Mouse (Mus musculus): ENCODE data around the gene Neurog3. TPM values are rescaled to one million over a fixed set of nuclear protein-coding genes. Genes with fewer than 3 reads are reported as not detected.

The Neurog3 gene
- polyA plus RNA-seq, 1 experiment from 2014 or later, result not detected

DNA sequence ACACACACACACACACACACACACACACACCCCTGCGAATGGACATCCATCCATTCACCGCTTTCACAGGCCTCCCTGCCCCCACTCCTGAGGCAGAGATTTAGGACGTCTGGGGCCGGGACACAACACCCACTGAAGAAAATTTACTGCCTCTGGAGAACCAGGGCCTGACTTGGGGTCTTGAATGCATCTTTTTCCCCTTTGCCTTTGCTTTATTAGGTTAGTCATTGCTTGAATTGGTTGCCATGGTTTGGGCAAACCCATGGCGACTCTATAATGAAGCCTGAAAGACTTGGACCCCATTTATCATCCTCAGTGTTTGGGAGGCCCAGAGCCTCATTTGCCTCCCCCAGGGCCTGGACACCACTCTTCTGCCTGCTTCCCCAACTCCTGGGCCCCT lies 13.1 kb downstream of the Neurog3 start:
- Histone ChIP-seq H3K9me3 (no peaks in the 10 kb centered on the region), H3K27ac (no peak overlapping the region), H3K4me2 (no peak overlapping the region), H3K36me3 (no peaks in the 10 kb centered on the region), H3K4me3 (no peak overlapping the region), H3K4me1 (no peaks in the 10 kb centered on the region), H3K27me3 (peaks cover 4% of the 10 kb centered on the region; the same call in 1 of the 2 replicates), H3K9ac (no peak overlapping the region)
- WGBS, result 50% methylated on average over 5 of the region's 5 CpGs
- no peak for ATAC-seq (ENCODE audit: insufficient number of reproducible peaks, low FRiP score, low TSS enrichment, low read depth)

DNA sequence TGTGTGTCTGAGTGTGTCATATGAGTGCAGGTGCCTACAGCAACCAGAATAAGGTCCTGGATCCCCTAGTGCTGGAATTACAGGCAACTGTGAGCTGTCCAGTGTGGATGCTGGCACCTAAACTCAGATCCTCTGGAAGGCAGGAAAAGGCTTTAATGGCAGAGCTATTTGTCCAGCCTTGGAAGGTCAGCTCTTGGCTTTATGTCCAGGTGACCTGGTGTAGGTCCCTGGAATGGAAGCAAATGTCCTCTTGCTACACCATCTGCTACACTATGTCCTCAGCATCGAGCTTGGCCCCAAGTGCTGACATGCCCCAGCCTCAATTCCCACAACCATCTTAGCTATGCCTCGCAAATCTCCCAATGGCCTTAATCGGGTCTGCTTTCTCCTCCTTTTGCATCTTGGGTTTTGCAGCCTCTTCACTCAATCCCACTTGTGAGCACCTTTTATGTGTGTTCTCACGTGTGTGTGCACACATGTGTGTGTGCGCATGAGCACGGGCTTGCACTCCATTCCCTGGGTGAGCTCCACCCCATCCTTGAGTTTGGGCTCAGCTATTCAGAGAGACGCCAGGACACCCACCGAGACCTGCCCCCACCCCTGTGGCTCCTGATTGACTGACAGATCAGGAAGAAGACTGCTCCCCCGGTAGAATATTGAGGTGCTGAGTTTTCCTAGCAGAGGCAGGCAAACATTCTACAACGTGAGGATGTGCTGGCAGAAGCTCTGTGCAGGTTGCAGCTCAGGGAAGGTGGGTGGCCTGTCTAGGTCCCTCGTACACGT lies 14.8 kb downstream of the Neurog3 start:
- no peaks in the 10 kb centered on the region for H3K4me1 ChIP-seq
- 56% methylated on average over 12 of the region's 12 CpGs for WGBS
- H3K36me3 ChIP-seq, result no peaks in the 10 kb centered on the region
- no peak overlapping the region for H3K4me2 ChIP-seq
- no peak for ATAC-seq (ENCODE audit: insufficient number of reproducible peaks, low FRiP score, low TSS enrichment, low read depth)
- H3K4me3 ChIP-seq, result no peak overlapping the region
- H3K27me3 ChIP-seq, result peaks cover 4% of the 10 kb centered on the region; the same call in 1 of the 2 replicates
- H3K9me3 ChIP-seq, result no peaks in the 10 kb centered on the region
- H3K9ac ChIP-seq, result no peak overlapping the region
- no peak overlapping the region for H3K27ac ChIP-seq

DNA sequence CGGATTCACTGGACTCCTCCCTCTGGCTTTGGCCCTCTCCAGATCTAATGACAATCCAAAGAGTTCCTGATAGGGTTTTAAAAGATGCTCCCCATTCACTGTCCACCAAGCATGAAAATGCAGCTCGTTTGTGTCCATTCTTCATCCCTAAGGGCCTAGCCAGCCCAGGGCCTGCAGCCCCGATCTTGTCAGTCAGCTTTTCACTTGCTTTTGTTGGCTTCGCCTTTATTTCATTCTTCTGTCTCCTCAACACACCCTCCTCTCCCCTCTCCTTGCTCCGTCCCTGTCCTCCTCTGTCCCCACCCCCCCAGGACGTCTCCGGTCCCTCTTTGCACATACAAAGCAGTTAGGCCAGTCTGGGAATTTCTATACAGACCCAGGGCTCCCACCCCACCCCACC lies 17.0 kb downstream of the Neurog3 start:
- Histone ChIP-seq H3K4me2 (no peak overlapping the region), H3K9ac (no peak overlapping the region), H3K4me1 (no peaks in the 10 kb centered on the region), H3K4me3 (no peak overlapping the region), H3K27ac (no peak overlapping the region), H3K9me3 (no peaks in the 10 kb centered on the region), H3K27me3 (peaks cover 4% of the 10 kb centered on the region; the same call in 1 of the 2 replicates), H3K36me3 (no peaks in the 10 kb centered on the region)
- no peak for ATAC-seq (ENCODE audit: insufficient number of reproducible peaks, low FRiP score, low TSS enrichment, low read depth)
- 62% methylated on average over 7 of the region's 7 CpGs for WGBS

DNA sequence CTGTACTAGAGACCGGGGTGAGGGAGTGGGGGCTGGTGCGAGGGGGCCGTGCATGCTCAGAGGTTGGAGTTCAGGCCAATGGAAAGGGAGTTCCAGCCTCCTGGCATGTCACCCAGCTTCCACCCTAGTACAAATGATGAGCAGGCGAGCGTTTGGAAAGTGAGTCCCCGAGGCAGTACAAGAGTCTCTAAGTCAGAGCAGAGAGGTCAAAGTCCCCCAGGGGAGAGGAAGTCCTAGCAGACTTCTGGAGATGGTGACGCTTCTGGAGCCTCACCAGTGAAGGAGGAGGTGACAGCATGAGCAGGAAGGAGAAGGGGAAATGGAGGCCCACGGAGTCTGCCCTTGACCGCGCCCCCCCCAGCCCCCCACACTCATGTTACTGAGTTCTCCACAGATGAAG lies 29.5 kb downstream of the Neurog3 start:
- 54% methylated on average over 10 of the region's 10 CpGs for WGBS
- no peak overlapping the region for H3K9ac ChIP-seq
- H3K27me3 ChIP-seq, result no peaks in the 10 kb centered on the region
- no peaks in the 10 kb centered on the region for H3K4me1 ChIP-seq
- H3K9me3 ChIP-seq, result no peaks in the 10 kb centered on the region
- H3K36me3 ChIP-seq, result no peaks in the 10 kb centered on the region
- H3K4me3 ChIP-seq, result no peak overlapping the region
- H3K27ac ChIP-seq, result no peak overlapping the region
- no peak overlapping the region for H3K4me2 ChIP-seq
- ATAC-seq (ENCODE audit: insufficient number of reproducible peaks, low FRiP score, low TSS enrichment, low read depth), result no peak

DNA sequence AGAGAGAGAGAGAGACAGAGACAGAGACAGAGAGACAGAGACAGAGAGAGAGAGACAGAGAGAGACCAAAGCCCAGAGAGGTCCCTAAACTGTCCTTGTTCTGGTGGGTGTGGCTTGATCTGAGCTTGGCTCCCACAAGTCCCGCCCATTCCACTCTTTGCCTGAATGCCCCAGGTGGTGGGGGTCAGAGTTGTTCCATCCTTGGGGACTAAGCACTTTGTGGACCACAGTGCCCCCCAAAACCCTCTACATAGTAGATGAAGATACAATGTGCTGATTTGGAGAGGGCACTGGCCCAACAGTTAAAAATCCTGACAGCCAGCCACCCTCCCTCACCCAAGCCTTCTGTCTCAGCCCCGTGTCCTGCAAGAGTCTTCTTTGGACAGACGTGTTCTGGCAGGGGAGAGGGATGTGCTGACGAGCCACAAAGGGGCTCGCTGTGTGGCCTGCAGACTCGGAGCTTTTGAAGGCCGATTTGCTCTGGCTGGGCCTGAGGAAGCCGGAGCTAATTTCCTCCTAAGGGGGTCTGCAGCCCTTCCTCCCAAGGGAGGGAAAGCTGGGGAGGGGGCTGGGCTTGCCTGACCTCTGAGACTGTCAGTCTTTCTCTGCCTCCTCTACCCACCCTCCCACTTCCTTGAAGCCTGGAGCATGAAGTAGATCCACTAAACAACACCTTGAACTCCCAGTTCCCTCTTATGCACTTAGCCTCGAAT lies 40.1 kb downstream of the Neurog3 start:
- Histone ChIP-seq H3K4me1 (no peaks in the 10 kb centered on the region; the same call in 1 of the 2 replicates), H3K4me2 (no peak overlapping the region), H3K4me3 (no peak overlapping the region), H3K36me3 (no peaks in the 10 kb centered on the region), H3K9me3 (no peaks in the 10 kb centered on the region), H3K27me3 (no peaks in the 10 kb centered on the region), H3K27ac (no peak overlapping the region), H3K9ac (no peak overlapping the region)
- ATAC-seq (ENCODE audit: insufficient number of reproducible peaks, low FRiP score, low TSS enrichment, low read depth), result no peak
- WGBS, result 9% methylated on average over 9 of the region's 9 CpGs

DNA sequence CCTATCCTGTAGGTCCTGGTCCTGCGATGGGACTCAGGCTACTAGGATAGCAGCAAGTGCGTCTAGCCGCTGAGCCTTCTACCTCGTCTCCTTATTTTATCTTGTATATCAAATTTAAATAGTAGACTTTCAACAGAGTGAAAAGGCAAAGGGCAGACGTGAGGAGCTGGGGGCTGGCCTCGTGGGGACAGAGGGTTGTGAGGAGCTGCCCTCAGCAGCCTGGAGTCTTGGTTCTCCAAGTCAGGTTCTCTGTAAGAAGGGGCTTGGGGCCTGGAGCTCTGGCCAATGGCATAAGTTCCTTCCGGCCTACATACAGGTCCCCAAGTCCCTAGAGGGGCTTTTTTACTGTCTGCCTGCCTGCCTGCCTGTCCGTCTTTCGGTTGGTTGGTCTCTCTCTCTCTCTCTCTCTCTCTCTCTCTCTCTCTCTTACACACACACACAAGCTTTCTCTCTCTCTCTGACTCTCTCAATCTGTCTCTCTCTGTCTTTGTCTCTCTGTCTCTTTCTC lies 41.1 kb downstream of the Neurog3 start:
- Histone ChIP-seq H3K27ac (no peak overlapping the region), H3K4me2 (no peak overlapping the region), H3K4me3 (no peak overlapping the region), H3K27me3 (no peaks in the 10 kb centered on the region), H3K36me3 (no peaks in the 10 kb centered on the region), H3K9me3 (no peaks in the 10 kb centered on the region), H3K9ac (no peak overlapping the region), H3K4me1 (no peaks in the 10 kb centered on the region; the same call in 1 of the 2 replicates)
- 37% methylated on average over 9 of the region's 9 CpGs for WGBS
- ATAC-seq (ENCODE audit: insufficient number of reproducible peaks, low FRiP score, low TSS enrichment, low read depth), result no peak

DNA sequence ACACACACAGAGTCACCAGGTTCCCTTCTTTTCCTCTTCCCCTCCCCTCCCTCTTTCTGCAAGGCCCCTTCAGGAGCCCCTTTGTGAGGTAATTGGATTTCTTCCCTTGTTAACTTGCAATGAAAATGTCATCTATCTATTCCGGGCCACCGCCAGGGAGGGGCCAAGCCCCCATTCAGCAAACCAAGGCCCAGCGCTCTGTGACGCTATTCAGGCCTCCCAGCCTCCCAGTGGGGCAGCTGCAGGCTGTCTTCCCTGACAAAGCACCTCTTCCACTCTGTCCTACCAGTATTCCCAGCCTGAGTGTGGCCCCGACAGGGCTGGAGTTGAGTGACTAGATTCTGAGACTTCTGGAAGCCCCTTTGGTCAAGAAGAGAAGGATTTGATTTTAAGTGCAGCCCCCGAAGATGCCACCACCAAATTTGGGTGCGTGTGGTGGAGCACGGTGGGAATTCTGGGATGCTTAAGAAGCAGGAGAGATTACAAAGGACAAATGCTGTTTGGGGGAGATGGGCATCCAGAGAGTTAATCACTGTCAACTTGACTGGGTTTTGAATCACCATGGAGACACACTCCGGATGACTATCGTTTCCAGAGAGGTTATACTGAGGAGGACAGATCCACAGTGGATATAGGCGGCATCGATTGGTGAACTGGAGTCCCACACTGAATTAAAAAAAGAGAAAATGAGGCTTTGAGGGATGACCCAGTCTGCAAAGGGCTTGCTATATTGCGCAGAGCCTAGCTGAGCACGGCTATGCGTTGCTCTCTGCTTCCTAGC lies 41.8 kb downstream of the Neurog3 start:
- H3K27ac ChIP-seq, result no peak overlapping the region
- H3K36me3 ChIP-seq, result no peaks in the 10 kb centered on the region
- H3K4me3 ChIP-seq, result no peak overlapping the region
- no peak overlapping the region for H3K4me2 ChIP-seq
- H3K4me1 ChIP-seq, result no peaks in the 10 kb centered on the region; the same call in 1 of the 2 replicates
- no peak for ATAC-seq (ENCODE audit: insufficient number of reproducible peaks, low FRiP score, low TSS enrichment, low read depth)
- H3K9ac ChIP-seq, result no peak overlapping the region
- WGBS, result 63% methylated on average over 15 of the region's 15 CpGs
- no peaks in the 10 kb centered on the region for H3K27me3 ChIP-seq
- no peaks in the 10 kb centered on the region for H3K9me3 ChIP-seq

DNA sequence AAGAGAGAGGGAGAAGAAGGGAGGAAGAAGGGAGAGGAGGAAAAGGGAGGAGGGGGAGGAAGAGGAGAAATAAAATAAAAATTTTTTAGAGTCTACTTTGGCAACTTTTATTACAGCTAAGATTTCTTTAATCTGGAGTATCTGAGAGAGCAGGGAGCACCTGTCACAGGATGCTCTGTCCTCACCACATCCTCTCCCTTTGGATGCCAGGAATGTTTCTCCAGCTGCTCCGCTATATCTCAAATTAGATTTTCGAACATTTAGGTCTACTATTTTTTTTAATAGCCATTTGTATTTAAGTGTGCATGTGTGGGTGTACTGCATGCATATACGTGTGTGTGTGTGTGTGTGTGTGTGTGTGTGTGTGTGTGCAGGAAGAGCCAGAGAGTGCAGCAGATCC lies 47.1 kb downstream of the Neurog3 start:
- Histone ChIP-seq H3K27ac (no peak overlapping the region), H3K4me2 (no peak overlapping the region), H3K36me3 (no peaks in the 10 kb centered on the region), H3K4me1 (no peaks in the 10 kb centered on the region), H3K27me3 (0 out of 2 replicates have a peak, but pooled peaks cover 3% of the 10 kb centered on the region), H3K9me3 (no peaks in the 10 kb centered on the region), H3K4me3 (no peak overlapping the region), H3K9ac (no peak overlapping the region)
- no peak for ATAC-seq (ENCODE audit: insufficient number of reproducible peaks, low FRiP score, low TSS enrichment, low read depth)
- WGBS, result 80% methylated on average over 3 of the region's 3 CpGs

DNA sequence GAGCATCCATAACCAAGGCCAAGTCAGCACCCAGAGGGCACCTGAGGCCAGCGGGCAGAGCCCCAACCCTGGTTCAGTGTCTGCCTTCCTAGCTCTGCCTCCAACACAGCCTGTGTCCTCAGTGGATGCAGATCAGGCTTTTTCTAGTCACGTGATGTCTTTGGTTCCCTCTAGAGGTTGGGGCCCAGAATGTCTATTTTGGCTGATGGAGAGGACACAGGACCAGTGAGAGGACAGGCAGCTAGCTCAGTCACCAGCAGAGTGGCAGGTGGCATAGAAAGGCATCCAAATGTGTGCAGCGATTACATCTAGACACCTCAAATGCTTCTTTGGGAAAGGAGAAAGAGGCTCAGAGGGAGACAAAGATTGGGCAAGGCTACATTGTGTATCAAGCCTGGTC lies 48.8 kb downstream of the Neurog3 start:
- H3K36me3 ChIP-seq, result no peaks in the 10 kb centered on the region

DNA sequence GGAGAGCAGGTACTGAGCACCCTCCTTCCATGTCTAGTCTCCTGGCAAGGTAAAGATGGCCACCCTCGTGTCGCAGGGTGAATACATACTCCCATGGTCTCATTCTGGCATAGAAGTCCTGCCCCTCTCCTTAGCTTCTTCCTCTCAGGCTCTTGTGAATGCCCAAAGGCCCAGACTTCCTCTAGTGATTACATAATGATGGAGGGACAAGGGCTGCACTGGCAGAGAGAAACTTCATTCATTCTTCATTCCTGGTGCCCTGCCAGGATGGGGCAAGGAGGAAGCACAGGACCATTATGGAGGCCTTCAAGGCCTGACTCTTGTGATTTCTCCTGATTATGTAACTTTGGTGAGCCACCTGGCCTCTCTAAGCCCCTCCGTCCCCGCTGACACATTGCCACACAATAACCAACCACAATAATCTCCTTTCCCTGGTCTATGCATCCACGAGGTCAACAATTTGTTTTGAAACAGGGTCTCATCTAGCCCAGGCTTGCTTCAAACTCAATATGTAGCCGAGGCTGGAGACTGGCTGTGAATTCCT lies 49.7 kb downstream of the Neurog3 start:
- Histone ChIP-seq H3K9me3 (no peaks in the 10 kb centered on the region), H3K27me3 (0 out of 2 replicates have a peak, but pooled peaks cover 7% of the 10 kb centered on the region), H3K9ac (no peak overlapping the region), H3K4me1 (no peaks in the 10 kb centered on the region), H3K36me3 (no peaks in the 10 kb centered on the region), H3K4me2 (no peak overlapping the region), H3K4me3 (no peak overlapping the region), H3K27ac (no peak overlapping the region)
- ATAC-seq (ENCODE audit: insufficient number of reproducible peaks, low FRiP score, low TSS enrichment, low read depth), result no peak
- WGBS, result 69% methylated on average over 6 of the region's 6 CpGs

More for the DNA sequence above, 48.8 kb downstream of the Neurog3 start:
- no peak for ATAC-seq (ENCODE audit: insufficient number of reproducible peaks, low FRiP score, low TSS enrichment, low read depth)
- no peak overlapping the region for H3K27ac ChIP-seq
- 0 out of 2 replicates have a peak, but pooled peaks cover 7% of the 10 kb centered on the region for H3K27me3 ChIP-seq
- WGBS, result 49% methylated on average over 3 of the region's 3 CpGs
- H3K4me1 ChIP-seq, result no peaks in the 10 kb centered on the region
- H3K4me3 ChIP-seq, result no peak overlapping the region
- no peaks in the 10 kb centered on the region for H3K9me3 ChIP-seq
- H3K9ac ChIP-seq, result no peak overlapping the region
- no peak overlapping the region for H3K4me2 ChIP-seq

DNA sequence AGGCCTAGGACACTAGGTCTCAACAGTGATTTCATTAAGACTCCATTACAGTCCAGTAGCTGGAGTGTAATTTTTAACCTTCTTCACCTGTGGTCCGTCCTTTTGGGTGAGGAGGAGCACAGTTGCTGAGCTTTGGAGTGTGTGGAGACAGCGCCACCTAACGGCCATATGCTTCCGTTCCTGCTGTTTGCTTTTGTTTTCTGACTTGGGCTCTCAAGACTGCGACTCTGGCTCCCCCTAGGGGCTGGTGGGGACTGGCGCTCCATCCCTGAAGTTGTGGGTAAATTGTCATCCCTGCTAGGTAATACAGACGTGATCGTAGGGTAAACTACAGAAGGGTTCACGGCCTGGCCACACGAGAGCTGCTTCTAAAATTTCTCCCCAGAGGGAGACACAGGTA lies 50.2 kb downstream of the Neurog3 start:
- Histone ChIP-seq H3K4me2 (no peak overlapping the region), H3K27ac (no peak overlapping the region), H3K4me1 (no peaks in the 10 kb centered on the region), H3K27me3 (0 out of 2 replicates have a peak, but pooled peaks cover 7% of the 10 kb centered on the region), H3K4me3 (no peak overlapping the region), H3K36me3 (no peaks in the 10 kb centered on the region), H3K9ac (no peak overlapping the region), H3K9me3 (no peaks in the 10 kb centered on the region)
- no peak for ATAC-seq (ENCODE audit: insufficient number of reproducible peaks, low FRiP score, low TSS enrichment, low read depth)
- under 1% methylated on average over 10 of the region's 10 CpGs for WGBS

Measured in limb, embryonic 15.5 days (tissue).